Mouse (Mus musculus) left cerebral cortex, adult 2 months (tissue): ENCODE data around the gene Upk3a. TPM values are rescaled to one million over a fixed set of nuclear protein-coding genes. Genes with fewer than 3 reads are reported as not detected.
A peak's percentile ranks its signal among the peaks of the same experiment; 100 is the strongest.
"Not testable (repeated sequence)": the region's sequence is repeated elsewhere in the genome, so short reads cannot be mapped to it uniquely, and the experiment has no call there.

ENCODE experiments used
- DNase-seq, 2 experiments: peaks; one replicate each; pipeline ENCODE4 v3.0.0; 2021 to 2022; ENCODE audit warnings: low spot score in 2 of 2, mixed read lengths in 1 of 2; ENCODE audit errors: extremely low spot score in 1 of 2
- H3K27ac ChIP-seq: fragments of 200-600 bp; 2 replicates; pipeline ENCODE4 v1.8.1; 2022
- H3K4me3 ChIP-seq: fragments of 200-600 bp; 2 replicates; pipeline ENCODE4 v1.8.1; 2022
- CTCF ChIP-seq: fragments of 200-600 bp; IDR thresholded peaks from 2 replicates; pipeline ENCODE4 v1.8.1; 2022; ENCODE audit warnings: antibody characterized with exemption, mild to moderate bottlenecking, moderate library complexity
- intact Hi-C: fragments of 180-260 bp; cut with DNase I; formaldehyde crosslinking; loops from one replicate; pipeline ENCODE4 v1.15.1; 2025
- total RNA-seq, 2 experiments: library from RNA; stranded (reverse); gene quantifications; 2 replicates each; pipeline ENCODE4 v1.2.3; 2021

The Upk3a gene
- total RNA-seq, 2 experiments from 2014 or later = not detected

DNA sequence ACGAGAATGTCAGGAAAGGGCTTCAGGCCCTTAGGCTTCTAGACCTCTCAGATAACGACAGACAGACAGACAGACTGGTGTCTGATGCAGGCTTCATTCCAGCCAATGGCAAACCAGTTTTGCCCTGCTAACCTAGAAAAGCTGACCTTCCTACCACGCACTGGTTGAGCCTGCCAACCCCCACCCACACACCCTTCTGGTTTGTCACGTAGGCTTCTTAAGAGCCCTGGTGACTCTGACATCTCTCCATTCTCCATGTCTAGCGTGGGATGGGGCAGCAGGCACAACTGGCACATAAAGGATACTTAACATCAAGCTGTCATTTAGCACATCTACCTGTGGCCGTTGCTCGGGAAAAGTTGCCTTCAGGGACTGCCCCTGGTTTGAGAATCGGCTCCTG is 7.3 kb upstream of the Upk3a start:
- DNase-seq = no peak
- TF ChIP-seq CTCF = no peak
- Histone ChIP-seq H3K27ac (no peak overlapping the region), H3K4me3 (no peak overlapping the region)
- intact Hi-C loops = no loop called here

DNA sequence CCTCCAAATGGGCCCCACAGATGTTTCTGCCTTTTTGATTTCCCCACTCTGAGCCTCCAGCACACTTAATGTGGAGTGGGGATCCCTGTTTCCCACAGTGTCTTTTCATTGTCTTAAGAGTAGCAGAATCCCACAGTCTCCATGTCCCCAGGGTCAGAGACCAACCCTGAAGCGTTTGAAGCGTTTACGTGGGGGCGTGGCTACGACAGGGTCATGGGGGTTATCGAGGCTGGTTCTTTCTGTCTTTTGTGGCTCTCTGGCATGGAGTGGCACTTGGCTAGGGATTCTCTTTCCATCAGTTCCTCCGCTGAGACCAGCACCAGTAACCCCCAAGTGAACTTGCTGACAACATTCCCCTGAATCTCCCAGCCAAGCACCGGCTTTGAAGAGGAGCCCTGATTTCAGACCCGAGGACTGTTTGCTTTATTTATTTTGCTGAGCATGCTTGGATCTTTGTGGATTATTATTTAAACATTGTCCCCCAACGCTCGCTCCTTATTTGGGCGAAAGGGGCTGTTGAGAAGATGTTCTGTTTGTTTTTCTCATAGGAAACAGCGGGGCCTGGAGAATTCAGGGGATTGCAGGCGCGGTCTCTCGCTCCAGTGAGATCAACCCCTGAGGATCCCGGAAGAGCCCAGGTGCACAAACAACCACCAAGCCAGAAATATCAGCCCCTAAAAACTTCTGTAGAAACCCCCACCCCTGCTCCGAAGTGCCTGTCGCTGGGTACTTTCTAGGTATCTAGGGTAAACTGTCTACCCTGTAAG is 4.9 kb upstream of the Upk3a start:
- DNase-seq = no peak
- no peak for TF ChIP-seq CTCF
- intact Hi-C loops = no loop called here
- no peak overlapping the region for H3K4me3 ChIP-seq
- H3K27ac ChIP-seq = no peak overlapping the region

DNA sequence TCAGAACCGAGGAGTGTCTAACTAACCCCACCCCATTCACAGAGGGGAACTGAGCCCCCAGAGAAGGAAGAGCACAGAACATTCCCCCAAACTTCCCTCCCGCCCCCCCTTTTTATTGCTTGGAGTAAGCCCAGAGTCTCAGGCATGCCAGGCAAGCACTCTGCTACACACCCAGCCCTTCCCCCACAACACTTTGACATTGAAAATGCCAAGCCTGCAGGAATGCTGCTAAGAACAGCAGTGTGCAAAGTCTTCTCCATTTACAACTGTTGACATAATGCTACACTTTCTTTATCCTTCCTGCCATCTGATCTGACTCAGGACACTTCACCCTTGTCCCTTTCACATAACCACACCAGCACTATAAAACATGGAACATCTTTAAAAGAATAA is 4.3 kb upstream of the Upk3a start:
- intact Hi-C loops = no loop called here
- no peak for DNase-seq
- H3K4me3 ChIP-seq = no peak overlapping the region
- no peak for TF ChIP-seq CTCF
- H3K27ac ChIP-seq = no peak overlapping the region

DNA sequence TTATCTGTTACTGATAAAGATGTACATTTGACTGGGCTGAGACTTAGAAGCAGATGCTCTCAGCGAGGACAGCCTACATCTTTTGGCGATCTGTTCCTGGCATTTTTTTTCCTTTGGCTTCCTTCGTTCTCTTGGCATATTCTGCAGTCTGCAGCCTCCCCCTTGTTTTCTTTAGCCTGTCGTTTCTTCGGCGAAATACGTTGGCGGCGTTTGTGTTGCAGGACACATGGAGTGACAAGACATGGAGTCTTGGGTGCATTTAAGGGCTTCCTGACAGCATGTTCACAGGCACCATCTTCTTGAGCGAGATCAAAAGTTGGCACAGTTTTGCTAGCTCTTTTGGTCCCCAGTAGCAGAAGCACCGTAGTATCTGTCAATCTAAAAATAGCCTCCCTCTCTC is 1.2 kb upstream of the Upk3a start:
- intact Hi-C loops = loop anchor here (1.0 to 5.0 kb wide), 2 partner anchors 14 to 57 kb away; no protein-coding TSS in a partner anchor
- no peak overlapping the region for H3K27ac ChIP-seq
- peak in 1 of 2 experiments; percentile 54 for DNase-seq
- TF ChIP-seq CTCF = no peak
- H3K4me3 ChIP-seq = no peak overlapping the region

DNA sequence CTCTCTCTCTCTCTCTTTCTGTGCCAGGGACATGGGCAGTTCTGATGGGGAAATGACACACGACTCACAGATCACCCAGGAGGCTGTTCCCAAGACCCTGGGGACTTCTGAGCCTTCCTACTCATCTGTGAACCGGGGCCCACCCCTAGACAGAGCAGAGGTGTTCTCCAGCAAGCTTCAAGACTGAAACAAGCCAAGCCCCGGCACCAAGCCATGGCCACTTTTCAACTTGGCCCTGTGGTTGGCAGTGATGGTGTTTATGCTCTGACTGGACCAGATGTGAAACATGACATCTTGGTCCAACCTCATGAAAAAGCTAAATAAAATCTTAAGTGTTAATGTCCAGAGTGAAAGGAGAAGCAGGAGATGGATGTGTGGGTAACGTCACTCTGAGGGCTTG is 5.3 kb downstream of the Upk3a start:
- intact Hi-C loops = no loop called here
- Histone ChIP-seq H3K27ac (no peak overlapping the region), H3K4me3 (no peak overlapping the region)
- no peak for TF ChIP-seq CTCF
- no peak for DNase-seq

DNA sequence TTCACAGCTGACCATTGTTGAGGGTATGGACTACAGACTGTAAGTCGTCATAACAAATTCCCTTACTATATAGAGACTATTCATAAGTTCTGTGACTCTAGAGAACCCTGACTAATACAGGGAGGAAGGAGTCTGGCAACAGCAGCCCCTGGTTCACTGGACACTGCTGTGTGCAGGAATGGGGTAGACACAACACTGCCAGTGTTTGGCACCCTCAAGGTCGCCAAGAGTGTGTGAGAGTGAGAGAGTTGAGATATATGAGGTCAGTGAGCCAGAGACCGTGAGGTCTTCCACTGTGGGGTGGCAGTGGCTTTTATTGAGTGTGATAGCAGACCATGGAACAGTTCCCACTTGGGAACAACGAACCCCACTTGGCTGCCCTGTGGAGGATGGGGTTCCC is 9.3 kb downstream of the Upk3a start:
- intact Hi-C loops = no loop called here
- no peak for DNase-seq

DNA sequence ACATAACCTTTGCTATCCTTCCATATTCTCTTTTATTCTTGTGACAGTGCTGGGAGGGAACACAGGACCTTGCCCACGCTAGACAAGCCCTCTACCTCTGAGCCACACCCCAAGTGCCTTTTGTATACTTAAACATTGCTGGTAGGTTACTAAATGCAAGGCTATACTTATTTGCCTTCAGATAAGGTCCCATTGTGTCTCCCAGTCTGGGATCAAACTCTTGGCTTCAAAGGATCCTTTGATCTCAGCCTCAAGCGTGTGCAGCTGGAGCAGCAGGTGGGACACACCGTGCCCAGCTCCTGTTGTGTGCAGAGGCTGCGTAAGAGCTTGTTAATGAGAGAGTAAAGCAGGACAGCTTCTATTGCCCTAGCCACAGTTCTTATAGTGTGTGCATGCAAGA is 10.8 kb downstream of the Upk3a start:
- intact Hi-C loops = no loop called here

More for the DNA sequence above, 9.3 kb downstream of the Upk3a start:
- Histone ChIP-seq H3K27ac (no peak overlapping the region), H3K4me3 (no peak overlapping the region)
- no peak for TF ChIP-seq CTCF

DNA sequence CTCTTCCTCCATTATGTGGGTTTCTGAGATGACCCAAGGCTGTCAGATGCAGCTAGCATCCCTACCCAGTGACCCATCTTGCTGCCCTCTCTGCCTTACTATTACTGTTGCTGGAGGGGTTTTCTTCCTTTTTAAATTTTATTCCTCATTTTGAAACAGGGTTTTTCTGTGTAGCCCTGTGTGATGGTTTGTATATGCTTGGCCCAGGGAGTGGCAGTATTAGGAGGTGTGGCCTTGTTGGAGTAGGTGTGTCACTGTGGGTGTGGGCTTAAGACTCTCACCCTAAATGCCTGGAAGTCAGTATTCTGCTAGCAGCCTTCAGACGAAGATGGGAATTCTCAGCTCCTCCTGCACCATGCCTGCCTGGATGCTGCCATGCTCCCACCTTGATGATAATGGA is 11.7 kb downstream of the Upk3a start, which contains the start of gene Fam118a:
Gene Fam118a, plus strand, starts transcription at position 301 of the 400 bp plus-strand sequence.
- H3K4me3 ChIP-seq, intact Hi-C loops, H3K27ac ChIP-seq, DNase-seq: not testable (repeated sequence)

More for the DNA sequence above, 10.8 kb downstream of the Upk3a start:
- DNase-seq = no peak
- no peak for TF ChIP-seq CTCF
- Histone ChIP-seq H3K27ac (no peak overlapping the region), H3K4me3 (no peak overlapping the region)

DNA sequence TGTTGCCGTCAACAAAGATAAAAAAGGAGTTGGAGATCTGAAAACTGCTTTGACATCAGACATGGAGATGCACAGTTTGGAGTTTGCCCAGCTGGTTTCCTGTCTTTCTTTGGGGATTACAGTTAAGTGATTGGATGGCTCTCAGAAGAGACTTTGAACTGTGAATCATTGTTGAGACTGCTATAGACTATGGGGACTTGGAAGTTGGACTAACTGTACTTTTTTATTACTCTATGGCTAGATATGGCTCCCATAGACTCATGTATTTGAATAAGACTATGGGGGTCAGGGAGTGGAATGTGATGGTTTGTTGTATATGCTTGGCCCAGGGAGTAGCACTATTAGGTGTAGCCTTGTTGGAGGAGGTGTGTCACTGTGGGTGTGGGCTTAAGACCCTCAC is 13.7 kb downstream of the Upk3a start:
- H3K27ac ChIP-seq, DNase-seq, H3K4me3 ChIP-seq, intact Hi-C loops: not testable (repeated sequence)

DNA sequence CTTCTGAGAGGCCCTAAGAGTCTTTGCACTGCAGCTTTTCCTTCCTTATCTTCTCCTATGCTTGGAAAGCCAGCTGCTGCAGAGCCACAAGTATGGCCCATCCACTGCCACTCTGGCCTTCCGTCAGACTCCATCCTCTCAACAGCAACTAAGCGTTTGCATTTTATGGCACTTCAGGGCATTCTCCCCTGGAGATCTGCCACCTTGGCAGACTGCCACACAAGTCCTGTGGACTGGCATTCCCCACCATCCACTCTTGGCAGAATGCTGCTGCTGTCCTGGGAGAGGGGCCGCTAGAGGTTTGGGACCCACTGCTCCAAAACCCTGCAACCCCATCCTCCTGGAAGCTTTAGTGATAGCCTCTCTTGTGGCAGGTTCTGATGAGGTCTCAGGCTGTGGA is 14.9 kb downstream of the Upk3a start:
- Histone ChIP-seq H3K27ac (no peak overlapping the region), H3K4me3 (no peak overlapping the region)
- intact Hi-C loops = no loop called here
- TF ChIP-seq CTCF = no peak
- DNase-seq = no peak

DNA sequence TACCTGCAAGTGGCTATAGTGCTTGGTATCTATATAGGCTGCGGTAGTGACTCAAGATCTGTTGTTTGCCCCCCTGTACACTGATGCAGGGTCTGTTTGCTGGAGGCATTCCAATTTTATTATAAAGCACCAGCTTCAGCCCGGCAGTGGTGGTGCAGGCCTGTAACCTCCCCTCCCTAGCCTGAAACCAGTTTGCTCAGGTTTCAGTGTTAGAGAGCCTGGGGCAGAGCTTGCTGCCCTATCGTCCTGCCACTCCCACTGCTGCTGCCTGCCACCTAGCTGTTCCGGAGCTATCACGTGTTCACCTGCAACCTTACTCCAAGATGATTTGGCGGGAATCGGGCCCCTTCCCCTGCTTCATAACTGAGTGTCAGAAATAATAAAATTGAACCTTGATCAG is 17.0 kb downstream of the Upk3a start:
- H3K27ac ChIP-seq, intact Hi-C loops, H3K4me3 ChIP-seq, DNase-seq: not testable (repeated sequence)

DNA sequence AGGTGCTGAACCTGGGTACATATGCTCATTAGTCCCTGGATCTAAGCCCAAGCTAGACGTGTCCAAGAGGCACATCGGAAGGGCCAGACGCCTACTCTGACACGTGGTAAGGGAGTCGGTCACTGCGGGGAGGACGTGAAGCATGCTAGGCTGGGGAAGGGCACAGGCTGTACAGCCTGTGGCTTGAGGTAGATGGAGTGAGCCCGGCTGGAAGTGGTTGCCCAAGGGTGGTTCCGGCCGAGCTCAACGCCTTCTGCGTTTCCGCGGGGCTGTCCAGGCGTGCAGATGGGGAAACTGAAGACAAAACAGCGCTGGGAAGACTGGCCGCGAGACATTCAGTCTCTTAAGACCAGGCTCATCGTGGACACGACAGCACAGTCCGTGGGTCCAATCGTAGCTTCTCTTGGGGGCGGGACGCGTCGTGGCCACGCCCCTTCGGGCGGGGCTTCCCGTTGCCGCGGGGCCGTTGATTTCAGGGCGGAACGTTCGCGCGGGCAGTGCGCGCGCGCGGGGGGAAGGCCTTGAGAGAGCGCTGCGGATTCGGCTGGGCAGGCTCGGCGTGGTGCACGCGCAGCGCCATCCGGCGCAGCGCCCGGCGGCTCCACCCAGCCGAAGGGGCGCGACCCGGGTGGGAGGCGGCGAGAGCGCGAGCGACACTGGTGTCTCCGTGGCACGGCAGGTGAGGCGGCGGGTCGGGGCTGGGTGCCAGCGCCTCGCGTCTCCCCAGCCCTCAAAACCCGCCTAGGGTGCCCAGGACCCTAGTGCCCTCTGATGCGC is 19.8 kb downstream of the Upk3a start:
- DNase-seq = peak; percentile 98
- Histone ChIP-seq H3K4me3 (peak overlapping the region; percentile 70), H3K27ac (peak overlapping the region; percentile 84)
- no peak; the same call in 1 of the 2 replicates for TF ChIP-seq CTCF
- intact Hi-C loops = no loop called here
